Mouse (Mus musculus) CD4-positive naive resting alpha-beta T cell, adult 57 days (primary cell): ENCODE measurements around the gene Zfp637. TPM values are rescaled to one million over a fixed set of nuclear protein-coding genes. Genes with fewer than 3 reads are reported as not detected.

Source experiments
- total RNA-seq: library from RNA; stranded (reverse); gene quantifications from one replicate; pipeline ENCODE4 v1.2.4, GENCODE M21; 2023

Zfp637 gene
- 12.7 TPM for total RNA-seq

GRCm38 (mm10) chr6:117840686-117841510 is at the start of gene Zfp637:
TSS of gene Zfp637 (plus strand) at chr6:117841180.

GRCm38 (mm10) chr6:117861848-117862247 is 20.9 kb downstream of the Zfp637 start, which contains the start of gene Zfp239:
TSS of gene Zfp239 (plus strand) at chr6:117862100.

Other genes with a start within 250 kb of the Zfp637 start
- gene Zfp239, start 20.9 kb downstream of the Zfp637 start, total RNA-seq, result 2.2 TPM
- gene Hnrnpf, start 59.1 kb downstream of the Zfp637 start, total RNA-seq, result 920 TPM
- gene Fxyd4, start 96.5 kb downstream of the Zfp637 start, total RNA-seq, result not detected
- gene Rasgef1a, start 170.3 kb downstream of the Zfp637 start, total RNA-seq, result 1.4 TPM